Mouse (Mus musculus): ENCODE measurements around the gene Amz2. TPM values are rescaled to one million over a fixed set of nuclear protein-coding genes. Genes with fewer than 3 reads are reported as not detected.

Amz2 gene
- total and polyA plus RNA-seq, 2 experiments from 2014 or later = 46.2 to 213 TPM

DNA sequence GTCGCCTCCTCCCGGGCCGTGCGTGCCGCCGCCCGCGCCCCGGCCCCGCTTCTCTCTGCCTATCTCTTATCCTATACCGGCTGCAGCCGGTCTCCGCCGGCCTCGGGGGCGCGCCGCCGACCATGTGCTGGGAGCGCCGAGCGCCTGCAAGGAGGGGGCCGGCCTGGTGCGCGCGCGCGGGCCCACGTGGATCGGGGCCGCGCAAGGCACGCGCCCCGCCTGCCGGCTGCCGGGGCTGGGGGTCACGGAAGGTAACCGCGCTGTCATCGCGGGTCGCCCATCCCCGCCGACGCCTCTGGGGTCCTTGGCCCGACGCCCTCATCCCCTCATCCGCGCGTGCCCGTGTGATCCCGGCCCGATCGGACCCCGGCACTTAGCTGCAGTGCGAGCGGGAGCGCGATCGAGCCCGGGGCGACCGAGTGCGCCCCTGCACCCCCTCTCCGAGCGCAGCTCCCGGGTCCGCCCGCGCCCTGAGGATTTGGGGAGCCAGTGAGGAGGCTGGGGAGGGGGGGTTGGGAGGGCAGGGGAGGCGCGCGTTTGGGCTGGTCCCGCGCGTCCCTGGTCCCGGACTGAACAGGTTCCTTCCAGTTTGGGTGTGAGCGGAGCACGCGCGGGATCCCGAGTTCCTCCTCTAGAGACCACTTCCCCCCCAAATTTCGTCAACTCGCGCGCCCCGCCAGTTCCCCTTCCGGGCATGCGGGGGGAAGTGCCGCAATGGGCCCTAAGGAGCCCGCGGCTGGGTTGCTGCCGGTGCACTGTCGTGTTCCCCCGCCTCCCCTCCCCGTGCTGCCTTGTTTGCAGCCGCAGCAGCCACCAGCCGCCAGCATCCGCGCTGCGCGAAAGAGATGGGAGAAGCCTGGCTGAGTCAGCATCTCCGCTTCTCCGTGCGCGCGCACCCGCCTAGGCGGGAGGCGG, 47.7 kb downstream of the Amz2 start, which contains the start of the genes Arsg and Slc16a6:
Gene Arsg (plus strand): TSS at position 204 of the 915 bp plus-strand sequence.
Gene Slc16a6 (minus strand): TSS at position 428 of the 915 bp plus-strand sequence.
- no peaks in the 10 kb centered on the region for H3K9me3 ChIP-seq (ENCODE audit: low read length)
- 0 out of 2 replicates have a peak, but pooled peaks cover 5% of the 10 kb centered on the region for H3K27me3 ChIP-seq (ENCODE audit: insufficient read depth, low read length)
- no peaks in the 10 kb centered on the region for H3K36me3 ChIP-seq (ENCODE audit: insufficient read depth)
- peak within 1 kb of the TSS; percentile 98 for H3K9ac ChIP-seq
- no peaks in the 10 kb centered on the region; the same call in 1 of the 2 replicates for H3K4me1 ChIP-seq (ENCODE audit: insufficient read depth)
- 3% methylated on average over 87 of the region's 111 CpGs for WGBS
- no peak; the same call in 1 of the 2 replicates for TF ChIP-seq CTCF (IDR thresholded peaks at IDR 0.05; ENCODE audit: low read depth)
- ATAC-seq (peak; percentile 89), DNase-seq (peak; percentile 92)
- peak within 1 kb of the TSS; percentile 93 for H3K4me3 ChIP-seq (ENCODE audit: low read depth, low read length)
- peak within 1 kb of the TSS; percentile 97 for H3K27ac ChIP-seq (ENCODE audit: low read depth, low read length)
- peak within 1 kb of the TSS; percentile 89 for H3K4me2 ChIP-seq (ENCODE audit: low read depth)

DNA sequence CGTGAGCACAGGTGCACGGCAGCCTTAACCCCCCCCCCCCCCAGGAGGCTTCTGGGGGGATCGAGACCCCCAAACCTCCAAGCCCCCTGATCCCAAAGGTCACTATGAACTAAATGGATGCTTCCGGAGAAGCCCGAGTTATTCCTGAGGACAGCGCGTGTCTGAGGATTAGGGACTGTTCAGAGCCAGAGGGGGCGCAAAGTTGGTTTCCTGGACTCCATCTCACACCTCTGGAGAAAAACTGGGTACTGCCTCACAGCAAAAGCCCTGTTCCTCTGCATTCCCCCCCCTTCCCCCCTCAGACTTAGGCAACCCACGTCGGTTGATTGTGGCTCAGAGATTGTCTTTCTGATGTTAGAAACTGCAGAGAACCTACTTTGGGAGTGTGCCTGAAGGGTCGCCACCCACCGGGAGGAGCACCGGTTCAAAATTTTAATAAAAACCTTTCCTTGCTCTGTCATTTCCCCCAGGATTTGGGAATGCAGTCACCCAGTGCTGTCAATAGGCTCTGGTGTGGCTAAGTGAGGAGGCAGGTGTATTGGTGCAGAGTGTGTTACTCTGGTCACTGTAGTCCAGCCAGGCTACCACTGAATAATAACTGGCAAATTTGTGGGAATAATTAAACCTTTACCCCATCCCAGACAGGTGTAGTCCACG, 48.5 kb downstream of the Amz2 start:
- Histone ChIP-seq H3K27me3 (ENCODE audit: insufficient read depth, low read length) (0 out of 2 replicates have a peak, but pooled peaks cover 5% of the 10 kb centered on the region), H3K9ac (peak overlapping the region; percentile 98), H3K4me1 (ENCODE audit: insufficient read depth) (no peaks in the 10 kb centered on the region; the same call in 1 of the 2 replicates), H3K27ac (ENCODE audit: low read depth, low read length) (peak overlapping the region; percentile 97), H3K4me3 (ENCODE audit: low read depth, low read length) (peak overlapping the region; percentile 93), H3K9me3 (ENCODE audit: low read length) (no peaks in the 10 kb centered on the region), H3K36me3 (ENCODE audit: insufficient read depth) (no peaks in the 10 kb centered on the region), H3K4me2 (ENCODE audit: low read depth) (peak overlapping the region; percentile 89)
- WGBS = 9% methylated on average over 14 of the region's 14 CpGs
- DNase-seq (no peak), ATAC-seq (peak; percentile 34)
- peak; percentile 45 for TF ChIP-seq CTCF (IDR thresholded peaks at IDR 0.05; ENCODE audit: low read depth)

DNA sequence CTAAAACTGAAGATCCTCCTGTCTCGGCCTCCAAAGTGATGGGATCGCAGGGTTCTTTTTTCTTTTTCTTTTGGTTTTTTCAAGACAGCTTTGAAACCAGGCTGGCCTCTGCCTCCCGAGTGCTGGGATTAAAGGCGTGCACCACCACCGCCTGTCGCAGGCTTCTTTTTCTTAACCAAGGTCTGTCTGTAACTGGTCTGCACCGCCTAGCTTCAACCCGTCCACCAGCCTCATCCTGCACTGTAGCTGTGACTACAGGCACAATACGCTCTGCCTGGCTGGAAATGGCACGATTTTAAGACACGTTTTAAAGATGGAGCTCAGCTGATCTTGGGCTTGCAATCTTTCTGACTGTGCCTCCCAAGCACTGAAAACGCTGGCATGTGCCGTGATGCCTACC, 49.1 kb downstream of the Amz2 start:
- H3K4me3 ChIP-seq (ENCODE audit: low read depth, low read length) = no peak overlapping the region
- no peaks in the 10 kb centered on the region for H3K9me3 ChIP-seq (ENCODE audit: low read length)
- WGBS = 75% methylated on average over 13 of the region's 13 CpGs
- no peak overlapping the region for H3K27ac ChIP-seq (ENCODE audit: low read depth, low read length)
- ATAC-seq (no peak), DNase-seq (no peak)
- no peak overlapping the region for H3K9ac ChIP-seq
- no peak for TF ChIP-seq CTCF (IDR thresholded peaks at IDR 0.05; ENCODE audit: low read depth)
- H3K4me1 ChIP-seq (ENCODE audit: insufficient read depth) = no peaks in the 10 kb centered on the region; the same call in 1 of the 2 replicates
- no peaks in the 10 kb centered on the region for H3K36me3 ChIP-seq (ENCODE audit: insufficient read depth)
- no peak overlapping the region for H3K4me2 ChIP-seq (ENCODE audit: low read depth)
- 0 out of 2 replicates have a peak, but pooled peaks cover 5% of the 10 kb centered on the region for H3K27me3 ChIP-seq (ENCODE audit: insufficient read depth, low read length)

DNA sequence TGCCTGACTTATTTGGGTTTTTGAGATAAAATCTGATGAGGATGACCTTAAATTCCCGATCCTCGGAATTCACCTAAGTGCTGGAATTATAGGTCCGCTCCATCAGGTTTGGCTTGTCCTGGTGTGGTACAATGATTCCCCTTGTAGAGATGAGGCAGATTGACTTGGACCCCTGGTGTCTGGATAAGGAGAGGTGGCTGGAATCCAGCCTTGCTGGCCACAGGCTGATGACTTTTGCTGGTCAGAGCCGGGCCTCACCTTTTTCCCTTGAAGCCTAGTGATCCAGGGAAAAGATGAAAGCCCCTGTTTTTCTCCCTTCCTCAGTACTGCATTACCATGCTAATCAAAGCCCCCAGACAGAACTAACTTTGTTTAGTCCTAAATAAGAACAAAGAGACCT, 50.0 kb downstream of the Amz2 start:
- H3K4me2 ChIP-seq (ENCODE audit: low read depth) = no peak overlapping the region
- TF ChIP-seq CTCF (IDR thresholded peaks at IDR 0.05; ENCODE audit: low read depth) = no peak
- no peaks in the 10 kb centered on the region for H3K9me3 ChIP-seq (ENCODE audit: low read length)
- no peak overlapping the region for H3K9ac ChIP-seq
- no peaks in the 10 kb centered on the region; the same call in 1 of the 2 replicates for H3K4me1 ChIP-seq (ENCODE audit: insufficient read depth)
- DNase-seq = no peak
- H3K36me3 ChIP-seq (ENCODE audit: insufficient read depth) = no peaks in the 10 kb centered on the region
- H3K27ac ChIP-seq (ENCODE audit: low read depth, low read length) = no peak overlapping the region
- H3K4me3 ChIP-seq (ENCODE audit: low read depth, low read length) = no peak overlapping the region
- no peak for ATAC-seq
- H3K27me3 ChIP-seq (ENCODE audit: insufficient read depth, low read length) = peaks cover 5% of the 10 kb centered on the region; the same call in 1 of the 2 replicates
- WGBS = 57% methylated on average over 4 of the region's 4 CpGs

DNA sequence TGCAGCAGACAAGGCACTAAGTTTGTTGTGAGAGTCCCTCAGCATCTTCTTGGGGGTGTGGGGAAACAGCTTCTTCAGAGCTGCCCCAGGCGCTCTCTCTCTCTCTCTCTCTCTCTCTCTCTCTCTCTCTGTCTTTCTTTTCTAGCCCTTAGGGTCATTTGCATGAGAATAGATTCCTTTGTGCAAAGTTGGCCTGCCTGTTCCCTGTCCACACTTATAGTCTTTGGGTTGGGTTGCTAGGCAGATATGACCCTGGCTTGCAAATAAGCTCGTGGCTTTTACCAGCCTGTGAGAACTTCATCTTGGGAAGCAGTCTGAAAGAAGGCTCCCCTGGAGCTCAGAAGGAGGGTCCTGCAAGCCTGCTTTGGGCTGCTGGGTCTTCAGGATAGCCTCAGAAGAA, 50.5 kb downstream of the Amz2 start:
- H3K9ac ChIP-seq = no peak overlapping the region
- H3K36me3 ChIP-seq (ENCODE audit: insufficient read depth) = no peaks in the 10 kb centered on the region
- 23% methylated on average over 2 of the region's 2 CpGs for WGBS
- no peak overlapping the region for H3K4me3 ChIP-seq (ENCODE audit: low read depth, low read length)
- H3K4me1 ChIP-seq (ENCODE audit: insufficient read depth) = no peaks in the 10 kb centered on the region; the same call in 1 of the 2 replicates
- H3K27ac ChIP-seq (ENCODE audit: low read depth, low read length) = no peak overlapping the region
- TF ChIP-seq CTCF (IDR thresholded peaks at IDR 0.05; ENCODE audit: low read depth) = no peak
- DNase-seq = peak; percentile 20
- H3K9me3 ChIP-seq (ENCODE audit: low read length) = no peaks in the 10 kb centered on the region
- H3K27me3 ChIP-seq (ENCODE audit: insufficient read depth, low read length) = peaks cover 5% of the 10 kb centered on the region; the same call in 1 of the 2 replicates
- ATAC-seq = no peak
- H3K4me2 ChIP-seq (ENCODE audit: low read depth) = no peak overlapping the region

DNA sequence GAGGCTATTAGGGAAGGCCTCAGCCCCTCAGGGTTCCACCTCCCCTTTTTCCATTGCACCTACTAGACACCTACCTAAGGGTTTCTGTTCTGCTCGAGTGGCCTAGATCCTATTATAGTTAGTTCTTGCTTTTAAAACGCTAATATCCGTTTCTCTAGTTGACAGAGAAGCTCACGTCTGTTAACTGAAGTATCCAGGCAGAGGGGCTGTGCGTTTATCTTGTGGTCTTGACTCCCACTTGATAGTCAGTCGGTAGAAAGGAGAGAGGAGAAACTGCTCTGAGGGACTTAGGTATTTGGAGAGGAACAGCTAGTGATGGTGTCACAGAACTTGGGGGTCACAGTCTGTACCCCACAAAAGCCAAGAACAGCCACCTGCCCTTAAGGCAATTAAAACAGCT, 50.9 kb downstream of the Amz2 start:
- 28% methylated on average over 6 of the region's 6 CpGs for WGBS

More for the DNA sequence above, 50.9 kb downstream of the Amz2 start:
- Histone ChIP-seq H3K27me3 (ENCODE audit: insufficient read depth, low read length) (peaks cover 5% of the 10 kb centered on the region; the same call in 1 of the 2 replicates), H3K4me1 (ENCODE audit: insufficient read depth) (no peaks in the 10 kb centered on the region; the same call in 1 of the 2 replicates), H3K27ac (ENCODE audit: low read depth, low read length) (no peak overlapping the region), H3K4me2 (ENCODE audit: low read depth) (no peak overlapping the region), H3K9me3 (ENCODE audit: low read length) (no peaks in the 10 kb centered on the region), H3K4me3 (ENCODE audit: low read depth, low read length) (no peak overlapping the region), H3K36me3 (ENCODE audit: insufficient read depth) (no peaks in the 10 kb centered on the region), H3K9ac (no peak overlapping the region)
- ATAC-seq = no peak
- no peak for TF ChIP-seq CTCF (IDR thresholded peaks at IDR 0.05; ENCODE audit: low read depth)
- no peak for DNase-seq
